Mouse (Mus musculus): Measurements from ENCODE around the gene Dera. TPM values are rescaled to one million over a fixed set of nuclear protein-coding genes. Genes with fewer than 3 reads are reported as not detected.

The Dera gene
- polyA plus RNA-seq, 1 experiment = 17.5 TPM

GRCm38 (mm10) chr6:137764572-137765210 lies 10.3 kb downstream of the Dera start:
- Histone ChIP-seq H3ac (ENCODE audit: control insufficient read depth, insufficient read length) (no peak overlapping the region), H3K79me2 (ENCODE audit: control insufficient read depth, insufficient read depth) (no peaks in the 10 kb centered on the region), H3K36me3 (ENCODE audit: control insufficient read depth, insufficient read depth) (no peaks in the 10 kb centered on the region), H3K4me2 (ENCODE audit: low read depth) (no peak overlapping the region), H3K4me3 (no peak overlapping the region), H3K27me3 (ENCODE audit: control insufficient read depth, insufficient read depth, insufficient read length) (no peaks in the 10 kb centered on the region)
- TF ChIP-seq SRF (IDR thresholded peaks at IDR 0.05; ENCODE audit: control insufficient read depth, insufficient read length, low read depth) = no peak

- no peaks in the 10 kb centered on the region for H3K79me2 ChIP-seq (ENCODE audit: control insufficient read depth, insufficient read depth)
- H3K4me2 ChIP-seq (ENCODE audit: low read depth) = no peak overlapping the region
- no peak overlapping the region for H3K4me3 ChIP-seq
- TF ChIP-seq REST (IDR thresholded peaks at IDR 0.05; ENCODE audit: insufficient read depth, insufficient read length) (no peak), MAX (IDR thresholded peaks at IDR 0.05; ENCODE audit: low read depth) (no peak), SRF (IDR thresholded peaks at IDR 0.05; ENCODE audit: control insufficient read depth, insufficient read length, low read depth) (no peak), TCF12 (IDR thresholded peaks at IDR 0.05; ENCODE audit: insufficient read depth, poor library complexity, severe bottlenecking) (no peak), MYOG (IDR thresholded peaks at IDR 0.05; ENCODE audit: control insufficient read depth in 1 of 3, insufficient read depth in 1 of 3, insufficient read length in 2 of 3, low read depth in 2 of 3) (no peak)
- no peak overlapping the region for H3ac ChIP-seq (ENCODE audit: control insufficient read depth, insufficient read length)
- no peaks in the 10 kb centered on the region for H3K36me3 ChIP-seq (ENCODE audit: control insufficient read depth, insufficient read depth)
- no peaks in the 10 kb centered on the region for H3K27me3 ChIP-seq (ENCODE audit: control insufficient read depth, insufficient read depth, insufficient read length)
These were observed 11.8 kb downstream of the Dera start for GRCm38 (mm10) chr6:137766177-137766576.

GRCm38 (mm10) chr6:137771621-137772250 lies 17.4 kb downstream of the Dera start:
- H3K4me2 ChIP-seq (ENCODE audit: low read depth) = no peak overlapping the region
- H3K36me3 ChIP-seq (ENCODE audit: control insufficient read depth, insufficient read depth) = no peaks in the 10 kb centered on the region
- H3ac ChIP-seq (ENCODE audit: control insufficient read depth, insufficient read length) = no peak overlapping the region
- no peaks in the 10 kb centered on the region for H3K79me2 ChIP-seq (ENCODE audit: control insufficient read depth, insufficient read depth)
- no peak overlapping the region for H3K4me3 ChIP-seq
- TF ChIP-seq USF1 (IDR thresholded peaks at IDR 0.05; ENCODE audit: low read depth) = no peak
- TF ChIP-seq TCF12 (IDR thresholded peaks at IDR 0.05; ENCODE audit: insufficient read depth, poor library complexity, severe bottlenecking) = no peak
- TF ChIP-seq POLR2AphosphoS2 (IDR thresholded peaks at IDR 0.05; ENCODE audit: insufficient read length, low read depth) = no peak
- no peak for TF ChIP-seq POLR2A (IDR thresholded peaks at IDR 0.05; ENCODE audit: insufficient read length, low read depth)
- TF ChIP-seq MYOD1 (IDR thresholded peaks at IDR 0.05; ENCODE audit: control insufficient read depth in 1 of 3, insufficient read length in 2 of 3, low read depth in 2 of 3) = peak in 1 of 3 experiments; percentile 25
- peak in 1 of 3 experiments; percentile 41 for TF ChIP-seq MYOG (IDR thresholded peaks at IDR 0.05; ENCODE audit: control insufficient read depth in 1 of 3, insufficient read depth in 1 of 3, insufficient read length in 2 of 3, low read depth in 2 of 3)
- no peak for TF ChIP-seq TCF3 (IDR thresholded peaks at IDR 0.05; ENCODE audit: insufficient read length, low read depth)
- TF ChIP-seq MAX (IDR thresholded peaks at IDR 0.05; ENCODE audit: low read depth) = no peak
- no peaks in the 10 kb centered on the region for H3K27me3 ChIP-seq (ENCODE audit: control insufficient read depth, insufficient read depth, insufficient read length)

GRCm38 (mm10) chr6:137772918-137773636 lies 18.7 kb downstream of the Dera start:
- TF ChIP-seq MYOD1 (IDR thresholded peaks at IDR 0.05; ENCODE audit: control insufficient read depth in 1 of 3, insufficient read length in 2 of 3, low read depth in 2 of 3) = no peak
- TF ChIP-seq CEBPB (IDR thresholded peaks at IDR 0.05; ENCODE audit: insufficient read depth, poor library complexity, severe bottlenecking) = no peak
- TF ChIP-seq TCF3 (IDR thresholded peaks at IDR 0.05; ENCODE audit: insufficient read length, low read depth) = no peak
- no peak for TF ChIP-seq E2F4 (IDR thresholded peaks at IDR 0.05; ENCODE audit: insufficient read depth)
- no peak for TF ChIP-seq SRF (IDR thresholded peaks at IDR 0.05; ENCODE audit: control insufficient read depth, insufficient read length, low read depth)
- Histone ChIP-seq H3ac (ENCODE audit: control insufficient read depth, insufficient read length) (no peak overlapping the region), H3K36me3 (ENCODE audit: control insufficient read depth, insufficient read depth) (no peaks in the 10 kb centered on the region), H3K4me2 (ENCODE audit: low read depth) (no peak overlapping the region), H3K79me2 (ENCODE audit: control insufficient read depth, insufficient read depth) (no peaks in the 10 kb centered on the region), H3K27me3 (ENCODE audit: control insufficient read depth, insufficient read depth, insufficient read length) (no peaks in the 10 kb centered on the region), H3K4me3 (no peak overlapping the region)

GRCm38 (mm10) chr6:137773637-137774028 lies 19.3 kb downstream of the Dera start:
- TF ChIP-seq POLR2AphosphoS2 (IDR thresholded peaks at IDR 0.05; ENCODE audit: insufficient read length, low read depth) = no peak
- no peak for TF ChIP-seq REST (IDR thresholded peaks at IDR 0.05; ENCODE audit: insufficient read depth, insufficient read length)
- peak in 1 of 3 experiments; percentile 18 for TF ChIP-seq MYOD1 (IDR thresholded peaks at IDR 0.05; ENCODE audit: control insufficient read depth in 1 of 3, insufficient read length in 2 of 3, low read depth in 2 of 3)
- no peak for TF ChIP-seq SRF (IDR thresholded peaks at IDR 0.05; ENCODE audit: control insufficient read depth, insufficient read length, low read depth)
- TF ChIP-seq TCF3 (IDR thresholded peaks at IDR 0.05; ENCODE audit: insufficient read length, low read depth) = no peak
- peak in 2 of 3 experiments; percentile 16 to 68 for TF ChIP-seq MYOG (IDR thresholded peaks at IDR 0.05; ENCODE audit: control insufficient read depth in 1 of 3, insufficient read depth in 1 of 3, insufficient read length in 2 of 3, low read depth in 2 of 3)
- H3K27me3 ChIP-seq (ENCODE audit: control insufficient read depth, insufficient read depth, insufficient read length) = no peaks in the 10 kb centered on the region
- H3ac ChIP-seq (ENCODE audit: control insufficient read depth, insufficient read length) = no peak overlapping the region
- H3K36me3 ChIP-seq (ENCODE audit: control insufficient read depth, insufficient read depth) = no peaks in the 10 kb centered on the region
- H3K79me2 ChIP-seq (ENCODE audit: control insufficient read depth, insufficient read depth) = no peaks in the 10 kb centered on the region
- H3K4me3 ChIP-seq = no peak overlapping the region
- peak overlapping the region; percentile 15 for H3K4me2 ChIP-seq (ENCODE audit: low read depth)
